Mouse (Mus musculus): ENCODE measurements around the gene Gal3st4.

The Gal3st4 gene

GRCm38 (mm10) chr5:138262001-138262400 is 10.6 kb downstream of the Gal3st4 start:
- DNase-seq (ENCODE audit: low spot score), result no peak

GRCm38 (mm10) chr5:138260834-138261233 is 11.8 kb downstream of the Gal3st4 start:
- DNase-seq (ENCODE audit: low spot score), result no peak

GRCm38 (mm10) chr5:138260051-138260450 is 12.6 kb downstream of the Gal3st4 start:
- no peak for DNase-seq (ENCODE audit: low spot score)

GRCm38 (mm10) chr5:138258993-138259392 is 13.6 kb downstream of the Gal3st4 start:
- no peak for DNase-seq (ENCODE audit: low spot score)

- no peak for DNase-seq (ENCODE audit: low spot score)
These were observed 14.1 kb downstream of the Gal3st4 start for GRCm38 (mm10) chr5:138258542-138258941.

GRCm38 (mm10) chr5:138258078-138258477 is 14.6 kb downstream of the Gal3st4 start:
- no peak for DNase-seq (ENCODE audit: low spot score)

- DNase-seq (ENCODE audit: low spot score), result no peak
These were observed 15.1 kb downstream of the Gal3st4 start for GRCm38 (mm10) chr5:138257585-138257978.

- peak; percentile 50 for DNase-seq (ENCODE audit: low spot score)
These were observed 15.6 kb downstream of the Gal3st4 start for GRCm38 (mm10) chr5:138256966-138257584.

- DNase-seq (ENCODE audit: low spot score), result no peak
These were observed 16.6 kb downstream of the Gal3st4 start for GRCm38 (mm10) chr5:138256094-138256467.

GRCm38 (mm10) chr5:138255353-138256093 is 17.1 kb downstream of the Gal3st4 start, which contains the start of gene Lamtor4:
Gene Lamtor4 (plus strand): TSS chr5:138255482.
- peak; percentile 98 for DNase-seq (ENCODE audit: low spot score)

GRCm38 (mm10) chr5:138253061-138253460 is 19.6 kb downstream of the Gal3st4 start:
- DNase-seq (ENCODE audit: low spot score), result no peak

GRCm38 (mm10) chr5:138251144-138251543 is 21.5 kb downstream of the Gal3st4 start:
- DNase-seq (ENCODE audit: low spot score), result no peak

GRCm38 (mm10) chr5:138241511-138241910 is 31.1 kb downstream of the Gal3st4 start:
- DNase-seq (ENCODE audit: low spot score), result no peak

- DNase-seq (ENCODE audit: low spot score), result no peak
These were observed 38.4 kb downstream of the Gal3st4 start for GRCm38 (mm10) chr5:138234224-138234623.

GRCm38 (mm10) chr5:138233778-138234177 is 38.9 kb downstream of the Gal3st4 start:
- no peak for DNase-seq (ENCODE audit: low spot score)

GRCm38 (mm10) chr5:138229511-138229910 is 43.1 kb downstream of the Gal3st4 start:
- no peak for DNase-seq (ENCODE audit: low spot score)

- peak; percentile 30 for DNase-seq (ENCODE audit: low spot score)
These were observed 44.6 kb downstream of the Gal3st4 start for GRCm38 (mm10) chr5:138228026-138228425.

GRCm38 (mm10) chr5:138227367-138227766 is 45.3 kb downstream of the Gal3st4 start:
- DNase-seq (ENCODE audit: low spot score), result peak; percentile 18

- DNase-seq (ENCODE audit: low spot score), result no peak
These were observed 46.1 kb downstream of the Gal3st4 start for GRCm38 (mm10) chr5:138226491-138226890.

- no peak for DNase-seq (ENCODE audit: low spot score)
These were observed 46.9 kb downstream of the Gal3st4 start, which contains the start of gene Nxpe5 for GRCm38 (mm10) chr5:138225700-138226099. Gene Nxpe5 (plus strand): TSS chr5:138225898.

- no peak for DNase-seq (ENCODE audit: low spot score)
These were observed 49.4 kb downstream of the Gal3st4 start for GRCm38 (mm10) chr5:138223287-138223686.

GRCm38 (mm10) chr5:138222111-138222510 is 50.5 kb downstream of the Gal3st4 start:
- DNase-seq (ENCODE audit: low spot score), result peak; percentile 79

- no peak for DNase-seq (ENCODE audit: low spot score)
These were observed 52.8 kb downstream of the Gal3st4 start for GRCm38 (mm10) chr5:138219864-138220263.
